Mouse (Mus musculus): Measurements from ENCODE around the gene L3hypdh.

DNA sequence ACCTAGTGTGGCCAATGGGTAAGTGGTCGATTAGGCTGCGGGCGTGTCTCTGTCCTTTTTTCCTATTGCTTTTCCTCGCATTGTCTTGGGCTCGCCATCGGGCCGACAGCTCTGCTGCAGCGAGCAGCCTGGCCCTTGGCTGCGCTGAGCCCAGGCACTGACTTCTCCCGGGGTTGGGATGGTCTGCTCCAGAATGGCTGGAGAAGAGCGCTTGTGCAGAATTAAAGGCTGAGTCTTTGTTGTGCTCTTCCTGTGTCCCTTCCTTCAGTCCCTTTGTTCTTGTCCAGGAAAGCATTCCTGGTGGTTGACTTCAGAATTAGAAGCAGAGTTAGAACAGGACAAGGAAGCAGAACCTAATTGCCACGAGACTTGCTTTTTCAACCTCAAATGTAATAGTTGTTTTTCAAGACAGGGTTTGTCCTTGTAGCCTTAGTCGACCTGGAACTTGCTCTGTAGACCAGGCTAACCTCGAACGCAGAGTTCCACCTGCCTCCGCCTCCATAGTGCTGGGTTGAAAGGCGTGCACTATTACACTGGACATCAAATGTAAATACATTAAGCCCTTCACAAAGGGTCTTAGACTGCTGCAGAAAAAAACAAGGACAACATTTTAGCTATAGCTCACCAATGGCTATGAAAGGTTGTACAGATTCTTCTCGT, 1.1 kb upstream of the L3hypdh start:
- TF ChIP-seq CTCF (IDR thresholded peaks at IDR 0.05; ENCODE audit: low read depth, low read length) (no peak), POLR2A (IDR thresholded peaks at IDR 0.05; ENCODE audit: insufficient read depth, low read length) (no peak), EP300 (IDR thresholded peaks at IDR 0.05; ENCODE audit: insufficient read depth, low read depth, low read length) (no peak)

Measured in ES-Bruce4 (cell line).